Mouse (Mus musculus) hindbrain, embryonic 13.5 days (tissue): ENCODE results near the gene Aff3. TPM values are rescaled to one million over a fixed set of nuclear protein-coding genes. Genes with fewer than 3 reads are reported as not detected.

Experiments used
- ATAC-seq: fragments of 200-750 bp; cut with Nextera tagmentation; 2 replicates; pipeline ENCODE4 v1.8.0; 2017; ENCODE audit warnings: moderate TSS enrichment; ENCODE audit not compliant: low FRiP score
- H3K27ac ChIP-seq: fragments of 300-500 bp; sonication (generic); 2 replicates; pipeline ENCODE4 v1.5.1; 2015; ENCODE audit warnings: inconsistent platforms, mild to moderate bottlenecking, moderate library complexity
- H3K27me3 ChIP-seq: fragments of 300-500 bp; sonication (generic); 2 replicates; pipeline ENCODE4 v1.6.1; 2015; ENCODE audit warnings: mild to moderate bottlenecking, inconsistent platforms
- H3K36me3 ChIP-seq: fragments of 300-500 bp; sonication (generic); 2 replicates; pipeline ENCODE4 v1.6.1; 2015; ENCODE audit warnings: mild to moderate bottlenecking, inconsistent platforms
- H3K4me1 ChIP-seq: fragments of 300-500 bp; sonication (generic); replicated peaks from 2 replicates; pipeline ENCODE4 v1.6.1; 2015; ENCODE audit warnings: inconsistent platforms
- H3K4me2 ChIP-seq: fragments of 300-500 bp; sonication (generic); 2 replicates; pipeline ENCODE4 v1.6.1; 2015; ENCODE audit warnings: inconsistent platforms, mild to moderate bottlenecking, moderate library complexity
- H3K4me3 ChIP-seq: fragments of 300-500 bp; sonication (generic); 2 replicates; pipeline ENCODE4 v1.5.1; 2015; ENCODE audit warnings: mild to moderate bottlenecking, inconsistent platforms
- H3K9ac ChIP-seq: fragments of 300-500 bp; sonication (generic); 2 replicates; pipeline ENCODE4 v1.6.1; 2015; ENCODE audit warnings: mild to moderate bottlenecking, inconsistent platforms
- H3K9me3 ChIP-seq: fragments of 300-500 bp; sonication (generic); 2 replicates; pipeline ENCODE4 v1.6.1; 2016; ENCODE audit warnings: inconsistent platforms
- WGBS: fragments of 180-500 bp; shearing (Covaris S2); methylation state at CpG from one replicate; pipeline ENCODE4 v1.1.7; 2015; 5-methylcytosine and 5-hydroxymethylcytosine counted together
- polyA plus RNA-seq: library from polyadenylated mRNA; unstranded; fragments of >200 nt; fragmentation: Nextera tagmentation; extraction: Ambion mirVana; gene quantifications from 2 replicates; pipeline ENCODE4 v1.2.1, GENCODE M21; 2015

Gene Aff3
- polyA plus RNA-seq, 1 experiment from 2014 or later, result 19.0 TPM

- no peaks in the 10 kb centered on the region for H3K27me3 ChIP-seq
- no peak overlapping the region for H3K9ac ChIP-seq
- H3K36me3 ChIP-seq, result peaks cover 51% of the 10 kb centered on the region
- no peak overlapping the region for H3K4me3 ChIP-seq
- no peaks in the 10 kb centered on the region for H3K4me1 ChIP-seq
- 94% methylated on average over 7 of the region's 7 CpGs for WGBS
- H3K27ac ChIP-seq, result no peak overlapping the region
- H3K9me3 ChIP-seq, result no peaks in the 10 kb centered on the region
- no peak for ATAC-seq
- no peak overlapping the region for H3K4me2 ChIP-seq
Measured at GRCm38 (mm10) chr1:38176077-38176476, 488.7 kb downstream of the Aff3 start.

DNA sequence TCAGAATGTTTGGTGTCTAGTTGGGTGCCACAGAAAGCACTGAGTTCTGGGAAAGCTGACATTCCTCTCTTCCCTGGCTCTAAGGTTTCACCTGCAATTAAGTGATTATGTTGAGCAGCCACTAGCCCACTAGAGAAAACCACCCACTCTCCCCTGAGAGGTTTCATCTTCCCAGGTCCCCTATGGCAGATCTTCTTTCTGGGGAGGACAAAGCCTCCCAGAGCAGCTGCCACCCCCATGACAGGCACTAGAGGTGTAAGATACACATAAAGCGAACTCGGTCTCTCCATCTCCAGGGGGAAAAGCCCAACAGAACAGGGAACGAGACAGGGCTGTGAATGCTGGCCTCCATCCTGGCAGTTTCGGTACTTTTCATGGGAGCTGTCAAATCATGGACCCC is 492.9 kb downstream of the Aff3 start:
- Histone ChIP-seq H3K36me3 (peaks cover 13% of the 10 kb centered on the region), H3K9me3 (no peaks in the 10 kb centered on the region)
- 87% methylated on average over 4 of the region's 4 CpGs for WGBS

GRCm38 (mm10) chr1:38165696-38166095 is 499.1 kb downstream of the Aff3 start:
- H3K27ac ChIP-seq, result no peak overlapping the region
- no peak for ATAC-seq

More for the DNA sequence above, 492.9 kb downstream of the Aff3 start:
- no peak overlapping the region for H3K27ac ChIP-seq
- no peak overlapping the region for H3K4me2 ChIP-seq
- no peak overlapping the region for H3K9ac ChIP-seq
- no peak overlapping the region for H3K4me3 ChIP-seq
- no peak for ATAC-seq
- no peaks in the 10 kb centered on the region for H3K27me3 ChIP-seq
- H3K4me1 ChIP-seq, result no peaks in the 10 kb centered on the region

DNA sequence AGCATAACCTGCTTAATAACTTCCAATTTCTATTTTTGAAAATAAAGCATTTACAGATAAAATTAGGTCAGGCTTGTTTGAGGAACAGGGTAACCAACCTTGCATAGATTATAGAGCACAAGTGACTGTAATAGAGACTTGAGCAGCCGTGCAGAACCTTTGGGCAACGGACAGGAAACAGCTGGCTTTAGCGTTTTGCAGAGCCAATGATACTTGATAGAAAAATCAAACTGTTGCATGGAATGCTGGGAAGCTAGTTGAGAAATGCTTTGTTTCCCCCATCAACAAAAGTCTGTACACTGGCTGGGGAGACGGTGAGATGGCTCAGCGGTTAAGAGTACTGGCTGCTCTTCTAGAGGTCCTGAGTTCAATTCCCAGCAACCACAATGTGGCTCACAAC is 514.7 kb downstream of the Aff3 start:
- no peak overlapping the region for H3K4me2 ChIP-seq
- H3K36me3 ChIP-seq, result no peaks in the 10 kb centered on the region
- H3K9me3 ChIP-seq, result no peaks in the 10 kb centered on the region
- no peak overlapping the region for H3K9ac ChIP-seq
- no peak overlapping the region for H3K4me3 ChIP-seq
- ATAC-seq, result no peak
- H3K4me1 ChIP-seq, result no peaks in the 10 kb centered on the region
- H3K27me3 ChIP-seq, result no peaks in the 10 kb centered on the region
- H3K27ac ChIP-seq, result no peak overlapping the region
- WGBS, result 92% methylated on average over 5 of the region's 5 CpGs

More at GRCm38 (mm10) chr1:38165696-38166095, 499.1 kb downstream of the Aff3 start:
- Histone ChIP-seq H3K4me3 (no peak overlapping the region), H3K9ac (no peak overlapping the region), H3K27me3 (no peaks in the 10 kb centered on the region), H3K4me2 (no peak overlapping the region), H3K4me1 (peaks cover 7% of the 10 kb centered on the region; the same call in 1 of the 2 replicates), H3K36me3 (no peaks in the 10 kb centered on the region), H3K9me3 (no peaks in the 10 kb centered on the region)
- WGBS, result 70% methylated on average over 2 of the region's 2 CpGs

DNA sequence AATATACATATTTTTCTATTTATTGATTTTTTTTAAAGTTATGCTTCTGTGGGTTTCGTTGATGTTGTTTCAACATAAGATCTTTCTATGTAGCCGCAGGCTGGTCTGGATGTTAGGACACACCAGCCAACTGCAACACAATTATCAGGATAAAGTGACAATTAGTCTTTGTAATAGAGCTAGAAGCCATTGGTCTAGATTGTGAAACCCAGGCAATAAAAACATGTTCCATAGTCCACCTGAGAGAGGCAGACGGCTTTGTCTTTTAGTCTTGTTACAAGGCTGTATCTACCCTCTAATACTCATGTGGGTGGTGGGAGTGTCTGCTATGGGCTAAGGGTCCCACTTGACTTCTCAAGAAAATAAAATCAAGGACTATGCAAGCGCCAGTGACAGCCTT is 518.7 kb downstream of the Aff3 start:
- Histone ChIP-seq H3K9ac (no peak overlapping the region), H3K4me1 (no peaks in the 10 kb centered on the region), H3K36me3 (no peaks in the 10 kb centered on the region), H3K4me3 (no peak overlapping the region), H3K4me2 (no peak overlapping the region), H3K27ac (no peak overlapping the region), H3K9me3 (no peaks in the 10 kb centered on the region), H3K27me3 (no peaks in the 10 kb centered on the region)
- WGBS, result 93% methylated on average over 4 of the region's 4 CpGs
- ATAC-seq, result no peak

GRCm38 (mm10) chr1:38141371-38141770 is 523.4 kb downstream of the Aff3 start:
- Histone ChIP-seq H3K4me1 (no peaks in the 10 kb centered on the region), H3K4me3 (no peak overlapping the region), H3K36me3 (no peaks in the 10 kb centered on the region), H3K4me2 (no peak overlapping the region), H3K27ac (no peak overlapping the region), H3K9me3 (no peaks in the 10 kb centered on the region), H3K9ac (no peak overlapping the region), H3K27me3 (no peaks in the 10 kb centered on the region)
- no peak for ATAC-seq
- WGBS, result 74% methylated on average over 1 of the region's 1 CpGs

GRCm38 (mm10) chr1:38140911-38141310 is 523.8 kb downstream of the Aff3 start:
- whole genome bisulfite sequencing, result 87% methylated on average over 2 of the region's 2 CpGs
- Histone ChIP-seq H3K4me1 (no peaks in the 10 kb centered on the region), H3K27ac (no peak overlapping the region), H3K36me3 (no peaks in the 10 kb centered on the region), H3K9ac (no peak overlapping the region), H3K9me3 (no peaks in the 10 kb centered on the region), H3K27me3 (no peaks in the 10 kb centered on the region), H3K4me3 (no peak overlapping the region), H3K4me2 (no peak overlapping the region)
- no peak for ATAC-seq

DNA sequence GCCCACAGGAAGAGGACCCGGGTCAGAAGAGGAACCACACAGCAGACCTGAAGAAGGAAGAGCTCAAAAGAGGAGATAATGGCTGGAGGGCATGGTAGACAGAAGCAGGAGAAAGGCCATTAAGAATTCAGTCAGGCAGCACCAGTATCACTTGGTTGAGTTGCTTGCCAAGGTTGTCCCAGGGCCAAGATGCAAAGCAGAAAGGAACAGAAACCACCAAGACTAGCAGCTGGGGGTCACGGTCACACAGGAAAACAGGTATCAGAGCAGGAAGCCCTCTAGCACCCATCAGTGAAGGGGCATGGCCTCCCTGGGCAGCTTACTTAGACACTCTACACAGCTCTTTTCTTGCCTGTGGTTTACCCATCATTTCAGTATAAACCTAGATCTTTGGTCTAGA is 525.4 kb downstream of the Aff3 start:
- H3K9ac ChIP-seq, result no peak overlapping the region
- no peak overlapping the region for H3K4me3 ChIP-seq
- H3K27me3 ChIP-seq, result no peaks in the 10 kb centered on the region
- H3K27ac ChIP-seq, result no peak overlapping the region
- no peak overlapping the region for H3K4me2 ChIP-seq
- 87% methylated on average over 2 of the region's 2 CpGs for WGBS
- no peaks in the 10 kb centered on the region for H3K9me3 ChIP-seq
- no peaks in the 10 kb centered on the region for H3K36me3 ChIP-seq
- H3K4me1 ChIP-seq, result no peaks in the 10 kb centered on the region
- no peak for ATAC-seq

- Histone ChIP-seq H3K4me2 (no peak overlapping the region), H3K27ac (no peak overlapping the region), H3K4me3 (no peak overlapping the region), H3K36me3 (no peaks in the 10 kb centered on the region), H3K4me1 (peaks cover 16% of the 10 kb centered on the region), H3K27me3 (no peaks in the 10 kb centered on the region), H3K9me3 (no peaks in the 10 kb centered on the region), H3K9ac (no peak overlapping the region)
- 72% methylated on average over 6 of the region's 6 CpGs for WGBS
- no peak for ATAC-seq
Measured at GRCm38 (mm10) chr1:38132942-38133341, 531.8 kb downstream of the Aff3 start.

GRCm38 (mm10) chr1:38130715-38131483 is 533.9 kb downstream of the Aff3 start:
- peaks cover 31% of the 10 kb centered on the region for H3K4me1 ChIP-seq
- H3K27me3 ChIP-seq, result no peaks in the 10 kb centered on the region
- H3K9me3 ChIP-seq, result no peaks in the 10 kb centered on the region
- H3K27ac ChIP-seq, result peak overlapping the region; percentile 97; the same call in 1 of the 2 replicates
- H3K4me3 ChIP-seq, result 0 out of 2 replicates have a peak overlapping the region, but pooled peaks have one; percentile 88
- no peak overlapping the region for H3K9ac ChIP-seq
- H3K4me2 ChIP-seq, result peak overlapping the region; percentile 80; the same call in 1 of the 2 replicates
- WGBS, result 53% methylated on average over 10 of the region's 10 CpGs
- ATAC-seq, result no peak
- no peaks in the 10 kb centered on the region for H3K36me3 ChIP-seq

DNA sequence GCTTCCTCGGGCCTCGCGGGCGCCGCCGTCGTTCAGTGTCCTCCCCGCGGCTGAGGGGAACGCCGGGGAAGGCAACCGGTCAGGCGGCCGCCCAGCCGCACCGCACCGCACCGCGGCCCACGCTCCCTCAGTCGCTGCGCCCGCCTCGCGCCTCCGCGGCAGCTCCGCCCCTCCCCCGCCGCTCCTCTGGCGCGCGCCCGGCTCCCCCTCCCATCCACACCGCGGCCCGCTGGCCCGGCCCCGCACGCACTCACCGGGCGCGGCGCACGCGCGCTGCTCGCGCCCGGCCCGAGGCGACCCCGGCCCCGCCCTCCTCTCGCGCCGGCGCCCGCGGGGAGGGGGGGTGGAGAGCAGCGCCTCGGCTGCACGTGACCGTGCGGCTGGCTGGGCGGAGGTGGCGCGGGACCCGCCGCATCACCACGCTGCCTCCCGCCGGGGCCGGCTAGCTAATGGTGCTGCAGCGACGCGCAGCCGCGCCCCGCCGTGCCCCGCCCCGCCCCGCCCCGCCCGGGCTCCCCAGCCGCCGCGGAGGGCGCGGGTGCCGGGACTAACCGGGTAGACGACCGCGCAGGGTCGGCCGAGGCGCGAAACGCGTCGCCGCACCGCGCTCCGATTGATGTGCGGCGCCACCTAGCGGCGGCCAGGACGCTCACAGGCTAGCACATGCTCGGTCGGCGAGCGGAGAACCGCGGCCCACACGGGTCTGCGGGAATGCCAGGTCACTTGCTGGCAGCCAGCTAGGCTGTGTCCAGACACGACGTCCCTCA is 535.1 kb downstream of the Aff3 start, which contains the start of gene Rev1:
Rev1 (minus strand) TSS at position 301 of the 767 bp plus-strand sequence.
- H3K36me3 ChIP-seq, result no peaks in the 10 kb centered on the region
- H3K4me2 ChIP-seq, result peak within 1 kb of the TSS; percentile 80
- peak within 1 kb of the TSS; percentile 88 for H3K4me3 ChIP-seq
- no peaks in the 10 kb centered on the region for H3K9me3 ChIP-seq
- H3K9ac ChIP-seq, result peak within 1 kb of the TSS; percentile 94
- WGBS, result under 1% methylated on average over 89 of the region's 122 CpGs
- ATAC-seq, result peak; percentile 93
- no peaks in the 10 kb centered on the region for H3K27me3 ChIP-seq
- peak within 1 kb of the TSS; percentile 97 for H3K27ac ChIP-seq
- H3K4me1 ChIP-seq, result peaks cover 31% of the 10 kb centered on the region

DNA sequence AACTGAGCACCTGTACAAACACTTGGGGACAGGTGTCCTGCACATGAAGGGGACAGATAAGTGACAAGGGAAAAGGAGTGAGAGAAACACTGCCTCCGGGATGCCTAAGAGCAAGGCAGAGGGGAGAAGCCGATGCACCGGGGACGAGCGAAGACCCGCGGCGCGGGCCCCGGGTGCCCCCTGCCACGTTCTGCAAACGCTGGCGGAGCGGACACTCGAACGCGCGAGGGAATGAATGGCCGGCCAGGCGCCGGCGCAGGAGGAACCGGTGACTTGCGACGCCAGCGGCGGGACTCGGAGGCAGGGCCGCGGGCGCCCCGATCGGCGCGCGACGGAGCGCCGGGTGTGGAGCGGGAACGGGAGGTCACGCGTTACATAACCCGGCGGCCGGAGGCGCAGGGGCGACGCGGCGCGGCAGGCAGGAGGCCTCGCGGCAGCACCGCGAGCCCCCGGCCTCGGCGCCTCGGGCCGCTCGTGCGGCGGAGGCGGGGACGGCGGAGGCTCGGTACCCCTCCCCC is 535.8 kb downstream of the Aff3 start:
- under 1% methylated on average over 66 of the region's 68 CpGs for WGBS
- H3K36me3 ChIP-seq, result no peaks in the 10 kb centered on the region

More for the DNA sequence above, 535.8 kb downstream of the Aff3 start:
- Histone ChIP-seq H3K4me1 (peaks cover 31% of the 10 kb centered on the region), H3K4me3 (peak overlapping the region; percentile 88), H3K27ac (peak overlapping the region; percentile 97), H3K27me3 (no peaks in the 10 kb centered on the region), H3K9ac (peak overlapping the region; percentile 94), H3K9me3 (no peaks in the 10 kb centered on the region), H3K4me2 (peak overlapping the region; percentile 80)
- ATAC-seq, result no peak; the same call in none of the 2 replicates
